Mouse (Mus musculus): ENCODE measurements around the gene Clk3.

Gene Clk3

GRCm38 (mm10) chr9:57765364-57766351, at the start of gene Clk3:
TSS of gene Clk3 (minus strand) at chr9:57765860.
- DNase-seq (ENCODE audit: low read depth, low spot score): peak; percentile 88

- no peak for DNase-seq (ENCODE audit: low read depth, low spot score)
Measured at GRCm38 (mm10) chr9:57814866-57815265, 49.2 kb upstream of the Clk3 start.

GRCm38 (mm10) chr9:57814014-57814413, 48.4 kb upstream of the Clk3 start:
- DNase-seq (ENCODE audit: low read depth, low spot score): peak; percentile 50

GRCm38 (mm10) chr9:57811793-57812733, 46.4 kb upstream of the Clk3 start:
- no peak for DNase-seq (ENCODE audit: low read depth, low spot score)

GRCm38 (mm10) chr9:57810691-57811090, 45.0 kb upstream of the Clk3 start:
- DNase-seq (ENCODE audit: low read depth, low spot score): no peak

GRCm38 (mm10) chr9:57808771-57809310, 43.2 kb upstream of the Clk3 start:
- DNase-seq (ENCODE audit: low read depth, low spot score): no peak

- DNase-seq (ENCODE audit: low read depth, low spot score): no peak
Measured at GRCm38 (mm10) chr9:57807174-57807651, 41.6 kb upstream of the Clk3 start.

GRCm38 (mm10) chr9:57806066-57806481, 40.4 kb upstream of the Clk3 start:
- no peak for DNase-seq (ENCODE audit: low read depth, low spot score)

GRCm38 (mm10) chr9:57805087-57805737, 39.6 kb upstream of the Clk3 start:
- no peak for DNase-seq (ENCODE audit: low read depth, low spot score)

- DNase-seq (ENCODE audit: low read depth, low spot score): no peak
Measured at GRCm38 (mm10) chr9:57803839-57804238, 38.2 kb upstream of the Clk3 start.

GRCm38 (mm10) chr9:57803047-57803446, 37.4 kb upstream of the Clk3 start:
- peak; percentile 49 for DNase-seq (ENCODE audit: low read depth, low spot score)

GRCm38 (mm10) chr9:57800325-57800975, 34.8 kb upstream of the Clk3 start:
- no peak for DNase-seq (ENCODE audit: low read depth, low spot score)

- DNase-seq (ENCODE audit: low read depth, low spot score): no peak
Measured at GRCm38 (mm10) chr9:57798725-57799253, 33.1 kb upstream of the Clk3 start.

- DNase-seq (ENCODE audit: low read depth, low spot score): no peak
Measured at GRCm38 (mm10) chr9:57797456-57797855, 31.8 kb upstream of the Clk3 start.

GRCm38 (mm10) chr9:57789733-57790132, 24.1 kb upstream of the Clk3 start:
- DNase-seq (ENCODE audit: low read depth, low spot score): no peak

GRCm38 (mm10) chr9:57782656-57783055, 17.0 kb upstream of the Clk3 start:
- DNase-seq (ENCODE audit: low read depth, low spot score): no peak

- DNase-seq (ENCODE audit: low read depth, low spot score): no peak
Measured at GRCm38 (mm10) chr9:57775736-57776135, 10.1 kb upstream of the Clk3 start.

GRCm38 (mm10) chr9:57775026-57775425, 9.4 kb upstream of the Clk3 start:
- peak; percentile 85 for DNase-seq (ENCODE audit: low read depth, low spot score)

GRCm38 (mm10) chr9:57774168-57774567, 8.5 kb upstream of the Clk3 start:
- DNase-seq (ENCODE audit: low read depth, low spot score): peak; percentile 50

GRCm38 (mm10) chr9:57773754-57774153, 8.1 kb upstream of the Clk3 start:
- no peak for DNase-seq (ENCODE audit: low read depth, low spot score)

Data from brain, adult 2 months (tissue).